Mouse (Mus musculus) heart, embryonic 11.5 days (tissue): ENCODE measurements around the gene Gm37240. TPM values are rescaled to one million over a fixed set of nuclear protein-coding genes. Genes with fewer than 3 reads are reported as not detected.

Source experiments
- ATAC-seq: fragments of 200-750 bp; cut with Nextera tagmentation; replicated peaks from 2 replicates; pipeline ENCODE4 v1.8.0; 2017; ENCODE audit warnings: moderate library complexity; ENCODE audit not compliant: insufficient number of reproducible peaks, low FRiP score, low TSS enrichment
- H3K27ac ChIP-seq: fragments of 300-500 bp; sonication (generic); 2 replicates; pipeline ENCODE4 v1.5.1; 2014; ENCODE audit warnings: mild to moderate bottlenecking, low read depth, low read length
- H3K27me3 ChIP-seq: fragments of 300-500 bp; sonication (generic); 2 replicates; pipeline ENCODE4 v1.6.1; 2014; ENCODE audit warnings: mild to moderate bottlenecking, low read length, mixed read lengths; ENCODE audit not compliant: control insufficient read depth, insufficient read depth
- H3K36me3 ChIP-seq: fragments of 300-500 bp; sonication (generic); 2 replicates; pipeline ENCODE4 v1.6.1; 2014; ENCODE audit warnings: mild to moderate bottlenecking, low read length, moderate library complexity, mixed read lengths; ENCODE audit not compliant: control insufficient read depth, insufficient read depth
- H3K4me1 ChIP-seq: fragments of 300-500 bp; sonication (generic); 2 replicates; pipeline ENCODE4 v1.6.1; 2014; ENCODE audit warnings: low read length; ENCODE audit not compliant: control insufficient read depth, insufficient read depth
- H3K4me2 ChIP-seq: fragments of 300-500 bp; sonication (generic); 2 replicates; pipeline ENCODE4 v1.6.1; 2014; ENCODE audit warnings: mild to moderate bottlenecking, moderate library complexity
- H3K4me3 ChIP-seq: fragments of 300-500 bp; sonication (generic); 2 replicates; pipeline ENCODE4 v1.5.1; 2014; ENCODE audit warnings: low read depth, low read length
- H3K9ac ChIP-seq: fragments of 300-500 bp; sonication (generic); 2 replicates; pipeline ENCODE4 v1.6.1; 2014; ENCODE audit warnings: mild to moderate bottlenecking, low read depth, low read length, moderate library complexity
- H3K9me3 ChIP-seq: fragments of 300-500 bp; sonication (generic); replicated peaks from 2 replicates; pipeline ENCODE4 v1.6.1; 2016; ENCODE audit warnings: low read length; ENCODE audit not compliant: control insufficient read depth
- WGBS: fragments of 180-500 bp; shearing (Covaris S2); extraction: QIAGEN DNeasy Blood & Tissue Kit; methylation state at CpG from one replicate; pipeline ENCODE4 v1.1.7; 2014; ENCODE audit not compliant: insufficient replicate concordance; 5-methylcytosine and 5-hydroxymethylcytosine counted together
- polyA plus RNA-seq: library from polyadenylated mRNA; unstranded; fragments of >200 nt; fragmentation: Nextera tagmentation; extraction: Ambion mirVana; gene quantifications from 2 replicates; pipeline ENCODE4 v1.2.1, GENCODE M21; 2014

The Gm37240 gene
- polyA plus RNA-seq, 1 experiment from 2014 or later = 4.5 TPM

- H3K4me2 ChIP-seq = no peak overlapping the region
- H3K4me3 ChIP-seq = no peak overlapping the region
- H3K36me3 ChIP-seq = no peaks in the 10 kb centered on the region
- H3K27me3 ChIP-seq = no peaks in the 10 kb centered on the region
- H3K9me3 ChIP-seq = 0 out of 2 replicates have a peak, but pooled peaks cover 2% of the 10 kb centered on the region
- 0 out of 2 replicates have a peak, but pooled peaks cover 6% of the 10 kb centered on the region for H3K4me1 ChIP-seq
- 89% methylated on average over 1 of the region's 1 CpGs for WGBS
- no peak overlapping the region for H3K9ac ChIP-seq
- H3K27ac ChIP-seq = no peak overlapping the region
- no peak for ATAC-seq
Observed at GRCm38 (mm10) chr3:85846316-85846715, 41.0 kb downstream of the Gm37240 start.

- WGBS = 64% methylated on average over 6 of the region's 6 CpGs
- Histone ChIP-seq H3K4me2 (no peak overlapping the region), H3K4me3 (no peak overlapping the region), H3K9ac (no peak overlapping the region), H3K27ac (no peak overlapping the region), H3K36me3 (no peaks in the 10 kb centered on the region), H3K9me3 (0 out of 2 replicates have a peak, but pooled peaks cover 2% of the 10 kb centered on the region), H3K4me1 (0 out of 2 replicates have a peak, but pooled peaks cover 6% of the 10 kb centered on the region), H3K27me3 (no peaks in the 10 kb centered on the region)
- ATAC-seq = no peak
Observed at GRCm38 (mm10) chr3:85845341-85845740, 42.0 kb downstream of the Gm37240 start.

GRCm38 (mm10) chr3:85842881-85843218 lies 44.5 kb downstream of the Gm37240 start:
- no peaks in the 10 kb centered on the region for H3K36me3 ChIP-seq
- H3K9ac ChIP-seq = no peak overlapping the region
- 0 out of 2 replicates have a peak, but pooled peaks cover 2% of the 10 kb centered on the region for H3K9me3 ChIP-seq
- 0 out of 2 replicates have a peak, but pooled peaks cover 6% of the 10 kb centered on the region for H3K4me1 ChIP-seq
- ATAC-seq = no peak
- H3K27ac ChIP-seq = no peak overlapping the region
- H3K4me2 ChIP-seq = no peak overlapping the region
- H3K27me3 ChIP-seq = no peaks in the 10 kb centered on the region
- no peak overlapping the region for H3K4me3 ChIP-seq

- no peak for ATAC-seq
- H3K9me3 ChIP-seq = 0 out of 2 replicates have a peak, but pooled peaks cover 2% of the 10 kb centered on the region
- H3K27me3 ChIP-seq = no peaks in the 10 kb centered on the region
- no peak overlapping the region for H3K4me2 ChIP-seq
- H3K36me3 ChIP-seq = no peaks in the 10 kb centered on the region
- no peak overlapping the region for H3K9ac ChIP-seq
- H3K4me1 ChIP-seq = 0 out of 2 replicates have a peak, but pooled peaks cover 6% of the 10 kb centered on the region
- WGBS = 35% methylated on average over 9 of the region's 9 CpGs
- H3K4me3 ChIP-seq = no peak overlapping the region
- peak overlapping the region; percentile 43; the same call in 1 of the 2 replicates for H3K27ac ChIP-seq
Observed at GRCm38 (mm10) chr3:85842177-85842880, 45.0 kb downstream of the Gm37240 start.

- Histone ChIP-seq H3K9me3 (0 out of 2 replicates have a peak, but pooled peaks cover 2% of the 10 kb centered on the region), H3K9ac (no peak overlapping the region), H3K27me3 (no peaks in the 10 kb centered on the region), H3K4me1 (0 out of 2 replicates have a peak, but pooled peaks cover 6% of the 10 kb centered on the region), H3K27ac (no peak overlapping the region), H3K36me3 (no peaks in the 10 kb centered on the region), H3K4me3 (no peak overlapping the region), H3K4me2 (no peak overlapping the region)
- no peak for ATAC-seq
- 41% methylated on average over 2 of the region's 2 CpGs for WGBS
Observed at GRCm38 (mm10) chr3:85841454-85842176, 45.7 kb downstream of the Gm37240 start.

- H3K9ac ChIP-seq = no peak overlapping the region
- no peak for ATAC-seq
- H3K9me3 ChIP-seq = no peaks in the 10 kb centered on the region
- H3K36me3 ChIP-seq = no peaks in the 10 kb centered on the region
- no peaks in the 10 kb centered on the region for H3K27me3 ChIP-seq
- no peak overlapping the region for H3K4me2 ChIP-seq
- 57% methylated on average over 1 of the region's 1 CpGs for WGBS
- no peak overlapping the region for H3K27ac ChIP-seq
- no peaks in the 10 kb centered on the region for H3K4me1 ChIP-seq
- H3K4me3 ChIP-seq = no peak overlapping the region
Observed at GRCm38 (mm10) chr3:85833627-85834026, 53.7 kb downstream of the Gm37240 start.

GRCm38 (mm10) chr3:85832490-85833155 lies 54.7 kb downstream of the Gm37240 start:
- Histone ChIP-seq H3K27me3 (no peaks in the 10 kb centered on the region), H3K4me2 (no peak overlapping the region), H3K9ac (no peak overlapping the region), H3K9me3 (no peaks in the 10 kb centered on the region), H3K36me3 (no peaks in the 10 kb centered on the region), H3K27ac (no peak overlapping the region), H3K4me3 (no peak overlapping the region), H3K4me1 (no peaks in the 10 kb centered on the region)
- 82% methylated on average over 10 of the region's 10 CpGs for WGBS
- no peak for ATAC-seq

- WGBS = 66% methylated on average over 1 of the region's 1 CpGs
- Histone ChIP-seq H3K36me3 (no peaks in the 10 kb centered on the region), H3K4me1 (no peaks in the 10 kb centered on the region), H3K27me3 (no peaks in the 10 kb centered on the region), H3K9ac (no peak overlapping the region), H3K27ac (no peak overlapping the region), H3K4me3 (no peak overlapping the region), H3K4me2 (no peak overlapping the region), H3K9me3 (no peaks in the 10 kb centered on the region)
- no peak for ATAC-seq
Observed at GRCm38 (mm10) chr3:85831785-85832184, 55.5 kb downstream of the Gm37240 start.
